Comparison of ENCODE assay signal across 9 mouse cellular contexts in genomic region chr6:125604463-125605191, GRCm38 (mm10). TPM values are rescaled to one million over a fixed set of nuclear protein-coding genes. Genes with fewer than 3 reads are reported as not detected.
DNase-seq lines count a peak whose midpoint lies in the region; ATAC-seq and TF ChIP-seq lines count a peak whose summit lies in the region.
"Had no signal": no experiment of that assay in that cellular context is flagged by ENCODE, and none has a peak within 500 bp of the region (broad histone marks: within the 10 kb centered on the region; RNA-seq: fewer than 3 reads in every experiment).

No protein-coding gene starts in this region.

- TF ChIP-seq CTCF in MEL (IDR thresholded peaks at IDR 0.05 in 2 of 3, conservative IDR thresholded peaks at IDR 0.05 in 1 of 3; ENCODE audit: control insufficient read depth in 1 of 3, insufficient read depth in 1 of 3, low read depth in 2 of 3, low read length in 3 of 3, poor library complexity in 1 of 3, severe bottlenecking in 1 of 3): peak; percentile 73 to 92 (median 87)
- peak; percentile 55 for TF ChIP-seq CTCF in bone marrow macrophage, adult 2 months (IDR thresholded peaks at IDR 0.05; ENCODE audit: low read depth, low read length)
- peak; percentile 95 for TF ChIP-seq CTCF in liver, embryonic 14.5 days (IDR thresholded peaks at IDR 0.05; ENCODE audit: low read depth)

- H3K9ac ChIP-seq in MEL (ENCODE audit: control insufficient read depth, low read depth, low read length, poor library complexity, severe bottlenecking): no peak overlapping the region
- no peak overlapping the region for H3K9ac ChIP-seq in embryonic facial prominence, embryonic 14.5 days (ENCODE audit: low read depth, low read length)
- no peak overlapping the region for H3K9ac ChIP-seq in heart, embryonic 14.5 days (ENCODE audit: low read length)
- H3K9ac ChIP-seq in liver, embryonic 14.5 days (replicated peaks): no peak overlapping the region
- no peak overlapping the region for H3K9ac ChIP-seq in neural tube, embryonic 15.5 days (replicated peaks)
- H3K9ac ChIP-seq: midbrain, embryonic 12.5 days had no signal

- DNase-seq in MEL (ENCODE audit: low read depth, low spot score): peak; percentile 65
- peak; percentile 88 for DNase-seq in embryonic facial prominence, embryonic 14.5 days (ENCODE audit: low spot score)
- DNase-seq in kidney, postnatal 14 days: peak; percentile 89
- peak; percentile 35 to 46 (median 42) for DNase-seq in liver, embryonic 14.5 days (ENCODE audit: low read depth in 3 of 3, low spot score in 3 of 3)
- peak; percentile 21 to 22 for DNase-seq in thymus, postnatal 36 days

- no peak overlapping the region for H3K4me2 ChIP-seq in embryonic facial prominence, embryonic 14.5 days (ENCODE audit: low read depth, low read length)
- no peak overlapping the region for H3K4me2 ChIP-seq in heart, embryonic 14.5 days (ENCODE audit: low read length)
- no peak overlapping the region for H3K4me2 ChIP-seq in liver, embryonic 14.5 days (ENCODE audit: low read depth)
- no peak overlapping the region for H3K4me2 ChIP-seq in neural tube, embryonic 15.5 days
- H3K4me2 ChIP-seq: midbrain, embryonic 12.5 days had no signal

- H3K4me1 ChIP-seq in MEL (ENCODE audit: control insufficient read depth in 1 of 2, insufficient read depth in 2 of 2, low read length in 2 of 2): peaks cover 0 to 2% of the 10 kb centered on the region in 2 experiments; a peak in 1 of 4 replicates
- H3K4me1 ChIP-seq in bone marrow macrophage, adult 2 months (ENCODE audit: control insufficient read depth, insufficient read depth, low read length): peaks cover 12% of the 10 kb centered on the region
- peaks cover 3% of the 10 kb centered on the region; the same call in 1 of the 2 replicates for H3K4me1 ChIP-seq in embryonic facial prominence, embryonic 14.5 days (ENCODE audit: control insufficient read depth, insufficient read depth, low read length)
- peaks cover 0 to 2% of the 10 kb centered on the region in 2 experiments; a peak in 2 of 4 replicates for H3K4me1 ChIP-seq in heart, embryonic 14.5 days (ENCODE audit: control insufficient read depth in 2 of 2, insufficient read depth in 2 of 2, low read length in 2 of 2)
- no peaks in the 10 kb centered on the region; a peak in 1 of 4 replicates for H3K4me1 ChIP-seq in liver, embryonic 14.5 days (replicated peaks; ENCODE audit: control insufficient read depth in 2 of 2, insufficient read depth in 2 of 2, low read length in 1 of 2)
- H3K4me1 ChIP-seq in neural tube, embryonic 15.5 days: peaks cover 11% of the 10 kb centered on the region

- WGBS in embryonic facial prominence, embryonic 14.5 days: 14% methylated on average over 9 of the region's 9 CpGs
- 18% methylated on average over 9 of the region's 9 CpGs for WGBS in heart, embryonic 14.5 days
- 25% methylated on average over 9 of the region's 9 CpGs for WGBS in liver, embryonic 14.5 days (ENCODE audit: insufficient replicate concordance)
- WGBS in neural tube, embryonic 15.5 days: 26% methylated on average over 9 of the region's 9 CpGs

- TF ChIP-seq POLR2A in MEL (IDR thresholded peaks at IDR 0.05; ENCODE audit: control insufficient read depth in 1 of 2, insufficient read depth in 1 of 2, low read depth in 1 of 2, low read length in 2 of 2, poor library complexity in 1 of 2): no peak
- no peak for TF ChIP-seq POLR2A in bone marrow macrophage, adult 2 months (IDR thresholded peaks at IDR 0.05; ENCODE audit: borderline replicate concordance, low read depth, low read length)

- peak; percentile 65 for ATAC-seq in embryonic facial prominence, embryonic 14.5 days (ENCODE audit: low read depth)
- ATAC-seq in heart, embryonic 14.5 days (ENCODE audit: insufficient number of reproducible peaks, insufficient read depth, low FRiP score, low read depth): 0 out of 2 replicates have a peak, but pooled peaks have one; percentile 31
- ATAC-seq in liver, embryonic 14.5 days (ENCODE audit: insufficient read depth): no peak
- ATAC-seq in neural tube, embryonic 15.5 days (ENCODE audit: low FRiP score): peak; percentile 66

- peak; percentile 77 for TF ChIP-seq RAD21 in MEL (IDR thresholded peaks at IDR 0.05; ENCODE audit: low read depth, low read length)

- no peaks in the 10 kb centered on the region for H3K36me3 ChIP-seq in MEL (ENCODE audit: control insufficient read depth in 1 of 2, insufficient read depth in 2 of 2, low read length in 2 of 2)
- H3K36me3 ChIP-seq in embryonic facial prominence, embryonic 14.5 days (ENCODE audit: control insufficient read depth, insufficient read depth, low read length): no peaks in the 10 kb centered on the region
- no peaks in the 10 kb centered on the region for H3K36me3 ChIP-seq in heart, embryonic 14.5 days (ENCODE audit: control insufficient read depth, insufficient read depth, low read length)
- H3K36me3 ChIP-seq in liver, embryonic 14.5 days (replicated peaks; ENCODE audit: control insufficient read depth, insufficient read depth, low read depth): no peaks in the 10 kb centered on the region
- H3K36me3 ChIP-seq in neural tube, embryonic 15.5 days: no peaks in the 10 kb centered on the region
- H3K36me3 ChIP-seq: midbrain, embryonic 12.5 days had no signal

- H3K4me3 ChIP-seq in MEL (ENCODE audit: control insufficient read depth in 1 of 2, insufficient read depth in 1 of 2, low read depth in 2 of 2, low read length in 2 of 2): peak overlapping the region in 1 of 2 experiments; percentile 34; a peak in 1 of 4 replicates
- H3K4me3 ChIP-seq in bone marrow macrophage, adult 2 months (ENCODE audit: insufficient read depth, low read length): 0 out of 2 replicates have a peak overlapping the region, but pooled peaks have one; percentile 47
- no peak overlapping the region for H3K4me3 ChIP-seq in embryonic facial prominence, embryonic 14.5 days (ENCODE audit: low read depth, low read length)
- no peak overlapping the region for H3K4me3 ChIP-seq in heart, embryonic 14.5 days (ENCODE audit: control insufficient read depth in 1 of 2, insufficient read depth in 1 of 2, low read depth in 1 of 2, low read length in 2 of 2)
- no peak overlapping the region for H3K4me3 ChIP-seq in liver, embryonic 14.5 days (ENCODE audit: insufficient read depth in 1 of 2, low read depth in 2 of 2, low read length in 2 of 2)
- H3K4me3 ChIP-seq in neural tube, embryonic 15.5 days (replicated peaks): no peak overlapping the region
- H3K4me3 ChIP-seq: midbrain, embryonic 12.5 days had no signal

- no peaks in the 10 kb centered on the region for H3K9me3 ChIP-seq in MEL (replicated peaks; ENCODE audit: insufficient read depth, low read length)
- H3K9me3 ChIP-seq in embryonic facial prominence, embryonic 14.5 days (ENCODE audit: control insufficient read depth, low read length): no peaks in the 10 kb centered on the region
- no peaks in the 10 kb centered on the region for H3K9me3 ChIP-seq in heart, embryonic 14.5 days (ENCODE audit: control insufficient read depth, low read length)
- no peaks in the 10 kb centered on the region for H3K9me3 ChIP-seq in liver, embryonic 14.5 days (ENCODE audit: control insufficient read depth, low read length)
- H3K9me3 ChIP-seq in neural tube, embryonic 15.5 days (replicated peaks): no peaks in the 10 kb centered on the region
- H3K9me3 ChIP-seq: midbrain, embryonic 12.5 days had no signal

- H3K27ac ChIP-seq in MEL (ENCODE audit: control insufficient read depth, low read depth, low read length): no peak overlapping the region
- H3K27ac ChIP-seq in bone marrow macrophage, adult 2 months (ENCODE audit: insufficient read depth, low read depth, low read length): no peak overlapping the region
- no peak overlapping the region; the same call in 1 of the 2 replicates for H3K27ac ChIP-seq in embryonic facial prominence, embryonic 14.5 days (replicated peaks; ENCODE audit: low read depth, low read length)
- no peak overlapping the region for H3K27ac ChIP-seq in heart, embryonic 14.5 days (replicated peaks in 1 of 2; ENCODE audit: control insufficient read depth in 1 of 2, insufficient read depth in 1 of 2, low read depth in 2 of 2, low read length in 2 of 2)
- no peak overlapping the region for H3K27ac ChIP-seq in liver, embryonic 14.5 days
- H3K27ac ChIP-seq in neural tube, embryonic 15.5 days (replicated peaks): no peak overlapping the region
- H3K27ac ChIP-seq: midbrain, embryonic 12.5 days had no signal

- peaks cover 0 to 3% of the 10 kb centered on the region in 2 experiments; a peak in 1 of 4 replicates for H3K27me3 ChIP-seq in MEL (ENCODE audit: control insufficient read depth in 1 of 2, insufficient read depth in 2 of 2, low read length in 2 of 2)
- H3K27me3 ChIP-seq in embryonic facial prominence, embryonic 14.5 days (replicated peaks; ENCODE audit: control insufficient read depth, insufficient read depth, low read length): no peaks in the 10 kb centered on the region; the same call in 1 of the 2 replicates
- H3K27me3 ChIP-seq in heart, embryonic 14.5 days (ENCODE audit: control insufficient read depth, insufficient read depth, low read length): peaks cover 16% of the 10 kb centered on the region; the same call in 1 of the 2 replicates
- H3K27me3 ChIP-seq in liver, embryonic 14.5 days (ENCODE audit: control insufficient read depth, insufficient read depth, low read length): no peaks in the 10 kb centered on the region
- peaks cover 4% of the 10 kb centered on the region; the same call in 1 of the 2 replicates for H3K27me3 ChIP-seq in neural tube, embryonic 15.5 days (replicated peaks)

- no peaks in the 10 kb centered on the region for H3K79me2 ChIP-seq in MEL (ENCODE audit: control insufficient read depth, insufficient read depth, low read length, poor library complexity)

- TF ChIP-seq EP300 in MEL (IDR thresholded peaks at IDR 0.05; ENCODE audit: low read depth in 1 of 2, low read length in 2 of 2): no peak
- TF ChIP-seq EP300 in liver, embryonic 14.5 days (IDR thresholded peaks at IDR 0.05; ENCODE audit: low read depth): no peak

TF ChIP-seq in MEL, 35 proteins besides CTCF, POLR2A, EP300 and RAD21 (continues in another document):
- TF ChIP-seq ZC3H11A (IDR thresholded peaks at IDR 0.05; ENCODE audit: low read depth, low read length) (peak; percentile 71), MYC (IDR thresholded peaks at IDR 0.05; ENCODE audit: low read depth, low read length) (0 out of 2 replicates have a peak, but pooled peaks have one; percentile 23), UBTF (IDR thresholded peaks at IDR 0.05; ENCODE audit: borderline replicate concordance, insufficient read depth, low read depth, low read length) (no peak)

RNA-seq across cellular contexts. Expression of gene Vwf, which starts 58.1 kb away (rescaled TPM):
- total RNA-seq in MEL (2012; rRNA removed): 0.13 and 0.42 TPM in 2 replicates
- polyA plus RNA-seq in MEL (2012; ENCODE audit: insufficient read depth in 1 of 2, insufficient read length in 2 of 2, low read depth in 1 of 2, low replicate concordance in 2 of 2, missing spikeins in 1 of 2): under 1 TPM in 1 of 2 experiments, not detected in 1; 0.29 TPM
- polyA plus RNA-seq in bone marrow macrophage, adult 2 months (2012; ENCODE audit: insufficient read depth, insufficient read length, missing spikeins): 9.0 and 11.0 TPM in 2 replicates
- 13.4 and 16.0 TPM in 2 replicates for polyA plus RNA-seq in embryonic facial prominence, embryonic 14.5 days (2014; fragmentation: Nextera tagmentation; extraction: Ambion mirVana)
- 22.5 and 27.9 TPM in 2 replicates for polyA plus RNA-seq in heart, embryonic 14.5 days (2014; fragmentation: Nextera tagmentation; extraction: Ambion mirVana)
- polyA plus RNA-seq in liver, embryonic 14.5 days (2012; rRNA removed): 5.4 and 9.0 TPM in 2 replicates
- polyA plus RNA-seq in liver, embryonic 14.5 days (2014; fragmentation: Nextera tagmentation; extraction: Ambion mirVana): 11.1 and 14.9 TPM in 2 replicates
- polyA plus RNA-seq in neural tube, embryonic 15.5 days (2015; fragmentation: Nextera tagmentation; extraction: Ambion mirVana): 7.8 and 14.9 TPM in 2 replicates

Comparison
In these comparisons a context has a peak if more than half of its experiments do, and no peak if none do; other contexts are left out.
1. DNase-seq: peak in every context shown above with its lines; median percentile 89 in kidney, postnatal 14 days; 88 in embryonic facial prominence, embryonic 14.5 days; 65 in MEL; 42 in liver, embryonic 14.5 days; 22 in thymus, postnatal 36 days.